Mouse (Mus musculus): ENCODE results near the gene Tmie. TPM values are rescaled to one million over a fixed set of nuclear protein-coding genes. Genes with fewer than 3 reads are reported as not detected.
A peak's percentile ranks its signal among the peaks of the same experiment; 100 is the strongest.

Tmie gene
- polyA plus RNA-seq, 2 experiments, result 0.52 to 0.85 TPM

- no peaks in the 10 kb centered on the region for H3K9me3 ChIP-seq (ENCODE audit: control insufficient read depth, low read length)
- WGBS, result 75% methylated on average over 7 of the region's 7 CpGs
- no peaks in the 10 kb centered on the region for H3K27me3 ChIP-seq (ENCODE audit: control insufficient read depth, insufficient read depth, low read length)
- peak; percentile 1 for DNase-seq (ENCODE audit: low spot score)
- H3K4me3 ChIP-seq (replicated peaks; ENCODE audit: low read length), result no peak overlapping the region
- H3K27ac ChIP-seq (replicated peaks; ENCODE audit: low read depth, low read length), result no peak overlapping the region
- no peak overlapping the region for H3K4me2 ChIP-seq (replicated peaks; ENCODE audit: low read depth, low read length, severe bottlenecking)
- H3K36me3 ChIP-seq (ENCODE audit: control insufficient read depth, insufficient read depth, low read length), result no peaks in the 10 kb centered on the region
- ATAC-seq (ENCODE audit: low FRiP score, low read depth), result no peak
- H3K4me1 ChIP-seq (ENCODE audit: control insufficient read depth, insufficient read depth, low read length), result no peaks in the 10 kb centered on the region
- no peak overlapping the region for H3K9ac ChIP-seq (ENCODE audit: low read depth, low read length, severe bottlenecking)
- no peak for TF ChIP-seq POLR2A (IDR thresholded peaks at IDR 0.05; ENCODE audit: borderline replicate concordance, extremely low read depth, insufficient read depth, insufficient read length)
These were observed 30.8 kb downstream of the Tmie start for GRCm38 (mm10) chr9:110849162-110849561.

- no peaks in the 10 kb centered on the region for H3K9me3 ChIP-seq (ENCODE audit: control insufficient read depth, low read length)
- no peaks in the 10 kb centered on the region for H3K36me3 ChIP-seq (ENCODE audit: control insufficient read depth, insufficient read depth, low read length)
- no peak for TF ChIP-seq POLR2A (IDR thresholded peaks at IDR 0.05; ENCODE audit: borderline replicate concordance, extremely low read depth, insufficient read depth, insufficient read length)
- DNase-seq (ENCODE audit: low spot score) (no peak), ATAC-seq (ENCODE audit: low FRiP score, low read depth) (no peak)
- H3K4me1 ChIP-seq (ENCODE audit: control insufficient read depth, insufficient read depth, low read length), result no peaks in the 10 kb centered on the region
- H3K4me3 ChIP-seq (replicated peaks; ENCODE audit: low read length), result no peak within 1 kb of the TSS
- H3K27me3 ChIP-seq (ENCODE audit: control insufficient read depth, insufficient read depth, low read length), result no peaks in the 10 kb centered on the region
- WGBS, result 83% methylated on average over 10 of the region's 10 CpGs
- H3K9ac ChIP-seq (ENCODE audit: low read depth, low read length, severe bottlenecking), result no peak within 1 kb of the TSS
- H3K27ac ChIP-seq (replicated peaks; ENCODE audit: low read depth, low read length), result no peak within 1 kb of the TSS
- H3K4me2 ChIP-seq (replicated peaks; ENCODE audit: low read depth, low read length, severe bottlenecking), result no peak within 1 kb of the TSS
These were observed 35.7 kb downstream of the Tmie start, which contains the start of gene Prss46 for GRCm38 (mm10) chr9:110844206-110844605. Gene Prss46, plus strand, starts transcription at chr9:110844506.

- Histone ChIP-seq H3K9ac (ENCODE audit: low read depth, low read length, severe bottlenecking) (no peak overlapping the region), H3K27me3 (ENCODE audit: control insufficient read depth, insufficient read depth, low read length) (no peaks in the 10 kb centered on the region), H3K9me3 (ENCODE audit: control insufficient read depth, low read length) (no peaks in the 10 kb centered on the region), H3K36me3 (ENCODE audit: control insufficient read depth, insufficient read depth, low read length) (no peaks in the 10 kb centered on the region), H3K4me1 (ENCODE audit: control insufficient read depth, insufficient read depth, low read length) (no peaks in the 10 kb centered on the region), H3K4me2 (replicated peaks; ENCODE audit: low read depth, low read length, severe bottlenecking) (no peak overlapping the region), H3K4me3 (replicated peaks; ENCODE audit: low read length) (no peak overlapping the region), H3K27ac (replicated peaks; ENCODE audit: low read depth, low read length) (no peak overlapping the region)
- WGBS, result 72% methylated on average over 2 of the region's 2 CpGs
- ATAC-seq (ENCODE audit: low FRiP score, low read depth), result no peak
- DNase-seq (ENCODE audit: low spot score), result no peak
- no peak for TF ChIP-seq POLR2A (IDR thresholded peaks at IDR 0.05; ENCODE audit: borderline replicate concordance, extremely low read depth, insufficient read depth, insufficient read length)
These were observed 38.5 kb downstream of the Tmie start for GRCm38 (mm10) chr9:110841438-110841837.

GRCm38 (mm10) chr9:110840905-110841304 is 39.0 kb downstream of the Tmie start:
- no peak overlapping the region for H3K4me3 ChIP-seq (replicated peaks; ENCODE audit: low read length)
- 89% methylated on average over 6 of the region's 6 CpGs for WGBS
- H3K4me1 ChIP-seq (ENCODE audit: control insufficient read depth, insufficient read depth, low read length), result no peaks in the 10 kb centered on the region
- ATAC-seq (ENCODE audit: low FRiP score, low read depth), result no peak
- H3K9me3 ChIP-seq (ENCODE audit: control insufficient read depth, low read length), result no peaks in the 10 kb centered on the region
- DNase-seq (ENCODE audit: low spot score), result no peak
- H3K27me3 ChIP-seq (ENCODE audit: control insufficient read depth, insufficient read depth, low read length), result no peaks in the 10 kb centered on the region
- H3K9ac ChIP-seq (ENCODE audit: low read depth, low read length, severe bottlenecking), result no peak overlapping the region
- H3K36me3 ChIP-seq (ENCODE audit: control insufficient read depth, insufficient read depth, low read length), result no peaks in the 10 kb centered on the region
- no peak overlapping the region for H3K27ac ChIP-seq (replicated peaks; ENCODE audit: low read depth, low read length)
- TF ChIP-seq POLR2A (IDR thresholded peaks at IDR 0.05; ENCODE audit: borderline replicate concordance, extremely low read depth, insufficient read depth, insufficient read length), result no peak
- H3K4me2 ChIP-seq (replicated peaks; ENCODE audit: low read depth, low read length, severe bottlenecking), result no peak overlapping the region

GRCm38 (mm10) chr9:110836112-110836511 is 43.8 kb downstream of the Tmie start:
- no peaks in the 10 kb centered on the region for H3K36me3 ChIP-seq (ENCODE audit: control insufficient read depth, insufficient read depth, low read length)
- TF ChIP-seq POLR2A (IDR thresholded peaks at IDR 0.05; ENCODE audit: borderline replicate concordance, extremely low read depth, insufficient read depth, insufficient read length), result no peak
- H3K4me1 ChIP-seq (ENCODE audit: control insufficient read depth, insufficient read depth, low read length), result no peaks in the 10 kb centered on the region
- H3K4me3 ChIP-seq (replicated peaks; ENCODE audit: low read length), result no peak overlapping the region
- no peak overlapping the region for H3K9ac ChIP-seq (ENCODE audit: low read depth, low read length, severe bottlenecking)
- no peaks in the 10 kb centered on the region for H3K9me3 ChIP-seq (ENCODE audit: control insufficient read depth, low read length)
- H3K27me3 ChIP-seq (ENCODE audit: control insufficient read depth, insufficient read depth, low read length), result no peaks in the 10 kb centered on the region
- ATAC-seq (ENCODE audit: low FRiP score, low read depth) (no peak), DNase-seq (ENCODE audit: low spot score) (no peak)
- no peak overlapping the region for H3K4me2 ChIP-seq (replicated peaks; ENCODE audit: low read depth, low read length, severe bottlenecking)
- 49% methylated on average over 2 of the region's 2 CpGs for WGBS
- no peak overlapping the region for H3K27ac ChIP-seq (replicated peaks; ENCODE audit: low read depth, low read length)

GRCm38 (mm10) chr9:110834961-110835360 is 45.0 kb downstream of the Tmie start:
- DNase-seq (ENCODE audit: low spot score) (no peak), ATAC-seq (ENCODE audit: low FRiP score, low read depth) (no peak)
- no peaks in the 10 kb centered on the region for H3K4me1 ChIP-seq (ENCODE audit: control insufficient read depth, insufficient read depth, low read length)
- no peaks in the 10 kb centered on the region for H3K36me3 ChIP-seq (ENCODE audit: control insufficient read depth, insufficient read depth, low read length)
- no peaks in the 10 kb centered on the region for H3K9me3 ChIP-seq (ENCODE audit: control insufficient read depth, low read length)
- H3K27ac ChIP-seq (replicated peaks; ENCODE audit: low read depth, low read length), result no peak overlapping the region
- no peaks in the 10 kb centered on the region for H3K27me3 ChIP-seq (ENCODE audit: control insufficient read depth, insufficient read depth, low read length)
- TF ChIP-seq POLR2A (IDR thresholded peaks at IDR 0.05; ENCODE audit: borderline replicate concordance, extremely low read depth, insufficient read depth, insufficient read length), result no peak
- H3K4me3 ChIP-seq (replicated peaks; ENCODE audit: low read length), result no peak overlapping the region
- H3K9ac ChIP-seq (ENCODE audit: low read depth, low read length, severe bottlenecking), result no peak overlapping the region
- WGBS, result 38% methylated on average over 10 of the region's 10 CpGs
- H3K4me2 ChIP-seq (replicated peaks; ENCODE audit: low read depth, low read length, severe bottlenecking), result no peak overlapping the region

Data from limb, embryonic 14.5 days (tissue).